Mouse (Mus musculus) layer of hippocampus, adult 6 months (tissue): ENCODE measurements around the gene Alg5. TPM values are rescaled to one million over a fixed set of nuclear protein-coding genes. Genes with fewer than 3 reads are reported as not detected.

Source experiments
- long read RNA-seq, 2 experiments: library from polyadenylated mRNA; unstranded; transcript quantifications; one replicate each; pipeline ENCODE4 v2.0.0; 2019 to 2020
- polyA plus RNA-seq: library from polyadenylated mRNA; unstranded; fragments of <200 nt; fragmentation: Nextera tagmentation; gene quantifications from 2 replicates; pipeline ENCODE4 v1.2.3, GENCODE M21; 2021

Alg5 gene
- 47.5 and 50.0 TPM in 2 replicates for polyA plus RNA-seq
- long read RNA-seq, experiment 1, transcript Alg5-201 (10 exons, 1,471 nt), result major isoform, 65 of 70 reads
- long read RNA-seq, experiment 1, partial matches to known transcripts, result 2 of 70 reads
- long read RNA-seq, experiment 1, other reads (novel, unspliced or antisense), result 1 of 70 reads
- long read RNA-seq, experiment 2, transcript Alg5-202 (10 exons, 2,972 nt), result minor isoform, 15 of 154 reads
- long read RNA-seq, experiment 2, transcript Alg5-201 (10 exons, 1,471 nt), result major isoform, 127 of 154 reads
- long read RNA-seq, experiment 2, partial matches to known transcripts, result 2 of 154 reads
- long read RNA-seq, experiment 2, other reads (novel, unspliced or antisense), result 10 of 154 reads

GRCm38 (mm10) chr3:54735247-54736046, at the start of gene Alg5, which contains the start of gene Exosc8:
Gene Alg5 (plus strand): TSS chr3:54735539.
Gene Exosc8 (minus strand): TSS chr3:54735393.

GRCm38 (mm10) chr3:54692202-54693055, 42.9 kb upstream of the Alg5 start, which contains the start of gene Supt20:
Gene Supt20 (plus strand): TSS chr3:54692807.

GRCm38 (mm10) chr3:54714253-54714652, 21.1 kb upstream of the Alg5 start, which contains the start of gene Gm21958:
Gene Gm21958 (minus strand): TSS chr3:54714353.

GRCm38 (mm10) chr3:54755145-54756041, 20.1 kb downstream of the Alg5 start, which contains the start of gene Smad9:
Gene Smad9 (plus strand): TSS chr3:54755582.

Other genes with a start within 250 kb of the Alg5 start
- 9.1 and 11.4 TPM in 2 replicates for gene Supt20, start 42.7 kb upstream of the Alg5 start, polyA plus RNA-seq
- not detected in 2 replicates for gene Gm21958, start 21.2 kb upstream of the Alg5 start, polyA plus RNA-seq
- 24.8 and 25.1 TPM in 2 replicates for gene Exosc8, start 146 bp upstream of the Alg5 start, polyA plus RNA-seq
- 2.1 and 3.1 TPM in 2 replicates for gene Smad9, start 20.0 kb downstream of the Alg5 start, polyA plus RNA-seq
- gene Rfxap, start 72.3 kb downstream of the Alg5 start, polyA plus RNA-seq, result 3.4 and 4.4 TPM in 2 replicates
- gene Sertm1, start 180.3 kb downstream of the Alg5 start, polyA plus RNA-seq, result 5.3 and 5.7 TPM in 2 replicates